Mouse (Mus musculus) midbrain, embryonic 11.5 days (tissue): ENCODE results near the gene Hspa12a. TPM values are rescaled to one million over a fixed set of nuclear protein-coding genes. Genes with fewer than 3 reads are reported as not detected.
A peak's percentile ranks its signal among the peaks of the same experiment; 100 is the strongest.

Experiments
- ATAC-seq: fragments of 200-750 bp; cut with Nextera tagmentation; 2 replicates; pipeline ENCODE4 v1.8.0; 2017; ENCODE audit warnings: moderate TSS enrichment, moderate library complexity; ENCODE audit not compliant: low FRiP score
- DNase-seq: peaks from one replicate; pipeline ENCODE4 v3.0.0; 2015; ENCODE audit warnings: low spot score; ENCODE audit errors: missing footprints
- H3K27ac ChIP-seq: fragments of 300-500 bp; sonication (generic); 2 replicates; pipeline ENCODE4 v1.5.1; 2014; ENCODE audit warnings: low read depth, low read length
- H3K27me3 ChIP-seq: fragments of 300-500 bp; sonication (generic); 2 replicates; pipeline ENCODE4 v1.6.1; 2014; ENCODE audit warnings: mild to moderate bottlenecking, low read length, moderate library complexity, mixed read lengths; ENCODE audit not compliant: control insufficient read depth, insufficient read depth
- H3K36me3 ChIP-seq: fragments of 300-500 bp; sonication (generic); 2 replicates; pipeline ENCODE4 v1.6.1; 2014; ENCODE audit warnings: mild to moderate bottlenecking, low read length, moderate library complexity, mixed read lengths; ENCODE audit not compliant: control insufficient read depth, insufficient read depth
- H3K4me1 ChIP-seq: fragments of 300-500 bp; sonication (generic); 2 replicates; pipeline ENCODE4 v1.6.1; 2014; ENCODE audit warnings: low read length; ENCODE audit not compliant: control insufficient read depth, insufficient read depth
- H3K4me2 ChIP-seq: fragments of 300-500 bp; sonication (generic); 2 replicates; pipeline ENCODE4 v1.6.1; 2014; ENCODE audit warnings: mild to moderate bottlenecking, moderate library complexity
- H3K4me3 ChIP-seq: fragments of 300-500 bp; sonication (generic); 2 replicates; pipeline ENCODE4 v1.5.1; 2014; ENCODE audit warnings: low read depth, low read length
- H3K9ac ChIP-seq: fragments of 300-500 bp; sonication (generic); 2 replicates; pipeline ENCODE4 v1.6.1; 2014; ENCODE audit warnings: low read length
- H3K9me3 ChIP-seq: fragments of 300-500 bp; sonication (generic); 2 replicates; pipeline ENCODE4 v1.6.1; 2016; ENCODE audit warnings: low read length; ENCODE audit not compliant: control insufficient read depth
- WGBS: fragments of 180-500 bp; shearing (Covaris S2); extraction: QIAGEN DNeasy Blood & Tissue Kit; methylation state at CpG from one replicate; pipeline ENCODE4 v1.1.7; 2014; 5-methylcytosine and 5-hydroxymethylcytosine counted together
- polyA plus RNA-seq: library from polyadenylated mRNA; unstranded; fragments of >200 nt; fragmentation: Nextera tagmentation; extraction: Ambion mirVana; gene quantifications from 2 replicates; pipeline ENCODE4 v1.2.1, GENCODE M21; 2014

The Hspa12a gene
- 9.3 and 10.6 TPM in 2 replicates for polyA plus RNA-seq

DNA sequence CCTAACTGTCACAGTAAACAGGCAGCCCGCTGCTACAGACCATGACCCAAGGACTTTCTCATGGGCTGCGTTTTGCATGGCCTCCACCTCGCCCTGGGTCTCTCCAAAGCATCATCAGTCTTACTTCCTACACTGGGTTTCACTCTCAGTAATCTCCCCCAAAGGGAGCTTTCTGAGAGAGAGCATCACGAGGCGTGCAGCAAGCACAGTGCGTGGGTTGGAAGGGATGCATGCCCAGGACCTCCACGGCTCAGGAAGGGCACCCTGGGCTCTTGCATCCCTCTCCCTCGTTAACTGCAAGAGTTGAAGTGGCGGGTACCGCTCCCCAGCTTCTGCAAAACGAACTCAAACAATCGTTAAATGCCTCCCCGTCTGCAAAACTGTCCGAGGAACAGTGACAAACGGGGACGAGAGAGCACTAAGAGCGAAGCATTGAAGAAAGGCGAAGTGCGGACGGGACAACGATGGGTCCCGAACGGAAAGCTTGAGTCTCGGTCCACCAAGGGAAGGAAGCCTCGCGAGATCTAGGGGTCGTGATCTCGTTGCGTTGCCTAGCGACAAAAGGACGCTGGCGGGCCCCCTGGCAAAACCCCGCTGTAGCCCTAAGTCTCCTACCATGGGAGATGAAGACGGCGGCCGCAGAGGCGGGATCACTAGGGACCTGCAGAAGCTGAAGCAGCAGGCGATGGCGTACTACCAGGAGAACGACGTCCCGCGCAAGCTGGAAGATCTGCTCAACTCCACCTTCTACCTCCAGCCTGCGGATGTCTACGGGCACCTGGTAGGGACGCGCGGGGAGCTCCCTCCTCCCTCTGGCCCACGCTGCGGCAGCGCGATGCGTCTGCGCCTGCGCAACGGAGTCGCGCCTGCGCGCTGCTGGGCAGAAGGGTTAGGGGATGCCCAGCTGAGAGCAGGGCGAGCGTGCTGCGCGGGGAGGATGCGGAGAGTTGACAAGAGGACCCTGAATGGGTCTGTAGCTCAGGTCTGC lies at the start of gene Hspa12a, which contains the start of gene Eno4:
TSS of gene Hspa12a (minus strand) at position 814 of the 988 bp plus-strand sequence.
TSS of gene Eno4 (plus strand) at position 585 of the 988 bp plus-strand sequence.
- Histone ChIP-seq H3K36me3 (no peaks in the 10 kb centered on the region), H3K9me3 (no peaks in the 10 kb centered on the region), H3K27ac (no peak within 1 kb of the TSS; the same call in 1 of the 2 replicates), H3K4me3 (peak within 1 kb of the TSS; percentile 60), H3K9ac (peak within 1 kb of the TSS; percentile 71), H3K27me3 (peaks cover 4% of the 10 kb centered on the region; the same call in 1 of the 2 replicates), H3K4me1 (peaks cover 9% of the 10 kb centered on the region; the same call in 1 of the 2 replicates), H3K4me2 (peak within 1 kb of the TSS; percentile 65)
- under 1% methylated on average over 65 of the region's 65 CpGs for WGBS
- ATAC-seq (peak; percentile 97), DNase-seq (peak; percentile 100)

DNA sequence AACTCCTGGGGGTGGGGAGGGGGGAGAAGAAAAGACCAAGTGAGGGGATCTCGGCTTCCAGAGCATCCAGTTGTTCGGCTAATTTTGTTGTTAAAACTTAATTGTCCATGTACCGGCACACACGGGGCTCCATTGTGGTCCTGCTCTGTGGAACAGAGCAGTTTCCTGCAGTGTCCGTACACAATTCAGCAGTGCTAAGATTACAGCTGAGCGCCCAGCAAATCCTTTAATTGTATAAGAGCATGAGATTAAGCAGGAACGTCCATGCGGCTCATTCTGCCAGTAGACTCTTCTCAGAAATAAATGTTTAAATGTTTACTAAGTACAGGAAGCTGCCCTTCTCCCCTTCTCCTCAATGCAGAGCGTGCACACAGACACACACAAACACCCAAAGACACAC lies 38.1 kb upstream of the Hspa12a start:
- 0 out of 2 replicates have a peak, but pooled peaks have one; percentile 33 for ATAC-seq
- WGBS: 7% methylated on average over 9 of the region's 9 CpGs
- Histone ChIP-seq H3K4me1 (peaks cover 16% of the 10 kb centered on the region; the same call in 1 of the 2 replicates), H3K9ac (no peak overlapping the region), H3K4me3 (no peak overlapping the region), H3K36me3 (no peaks in the 10 kb centered on the region), H3K27ac (no peak overlapping the region), H3K9me3 (no peaks in the 10 kb centered on the region), H3K27me3 (peaks cover 60% of the 10 kb centered on the region), H3K4me2 (peak overlapping the region; percentile 17; the same call in 1 of the 2 replicates)
- peak; percentile 93 for DNase-seq

DNA sequence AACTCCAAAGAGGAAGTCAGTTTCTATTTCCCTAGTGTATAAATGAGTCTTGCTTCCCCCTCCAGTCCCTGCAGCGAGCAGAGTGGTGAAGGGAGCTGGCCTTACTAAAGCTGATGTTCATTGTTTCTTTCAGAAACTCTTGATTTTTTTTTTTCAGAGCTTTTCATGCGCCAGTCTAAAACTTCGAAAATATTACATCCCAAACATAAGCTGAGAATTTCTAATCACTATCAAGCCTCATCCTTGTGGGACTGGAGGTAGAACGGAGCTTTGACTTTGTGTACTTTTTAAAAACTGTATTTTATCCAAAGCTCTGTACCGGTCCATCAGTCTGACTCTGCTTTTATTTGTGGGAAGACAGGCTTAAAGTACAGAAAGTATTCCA lies 36.6 kb upstream of the Hspa12a start:
- WGBS: 31% methylated on average over 5 of the region's 5 CpGs
- Histone ChIP-seq H3K9ac (no peak overlapping the region), H3K4me3 (no peak overlapping the region), H3K9me3 (no peaks in the 10 kb centered on the region), H3K36me3 (no peaks in the 10 kb centered on the region), H3K4me2 (no peak overlapping the region), H3K27me3 (peaks cover 65% of the 10 kb centered on the region), H3K27ac (no peak overlapping the region), H3K4me1 (peaks cover 16% of the 10 kb centered on the region; the same call in 1 of the 2 replicates)
- peak; percentile 90 for DNase-seq
- no peak for ATAC-seq

GRCm38 (mm10) chr19:58979436-58980055 lies 36.1 kb upstream of the Hspa12a start:
- H3K27me3 ChIP-seq: peaks cover 69% of the 10 kb centered on the region
- no peak overlapping the region for H3K4me3 ChIP-seq
- no peak overlapping the region for H3K9ac ChIP-seq
- H3K4me2 ChIP-seq: peak overlapping the region; percentile 15; the same call in 1 of the 2 replicates
- H3K4me1 ChIP-seq: peaks cover 16% of the 10 kb centered on the region; the same call in 1 of the 2 replicates
- DNase-seq (peak; percentile 81), ATAC-seq (no peak)
- H3K27ac ChIP-seq: no peak overlapping the region
- no peaks in the 10 kb centered on the region for H3K9me3 ChIP-seq
- no peaks in the 10 kb centered on the region for H3K36me3 ChIP-seq
- WGBS: 26% methylated on average over 13 of the region's 13 CpGs

DNA sequence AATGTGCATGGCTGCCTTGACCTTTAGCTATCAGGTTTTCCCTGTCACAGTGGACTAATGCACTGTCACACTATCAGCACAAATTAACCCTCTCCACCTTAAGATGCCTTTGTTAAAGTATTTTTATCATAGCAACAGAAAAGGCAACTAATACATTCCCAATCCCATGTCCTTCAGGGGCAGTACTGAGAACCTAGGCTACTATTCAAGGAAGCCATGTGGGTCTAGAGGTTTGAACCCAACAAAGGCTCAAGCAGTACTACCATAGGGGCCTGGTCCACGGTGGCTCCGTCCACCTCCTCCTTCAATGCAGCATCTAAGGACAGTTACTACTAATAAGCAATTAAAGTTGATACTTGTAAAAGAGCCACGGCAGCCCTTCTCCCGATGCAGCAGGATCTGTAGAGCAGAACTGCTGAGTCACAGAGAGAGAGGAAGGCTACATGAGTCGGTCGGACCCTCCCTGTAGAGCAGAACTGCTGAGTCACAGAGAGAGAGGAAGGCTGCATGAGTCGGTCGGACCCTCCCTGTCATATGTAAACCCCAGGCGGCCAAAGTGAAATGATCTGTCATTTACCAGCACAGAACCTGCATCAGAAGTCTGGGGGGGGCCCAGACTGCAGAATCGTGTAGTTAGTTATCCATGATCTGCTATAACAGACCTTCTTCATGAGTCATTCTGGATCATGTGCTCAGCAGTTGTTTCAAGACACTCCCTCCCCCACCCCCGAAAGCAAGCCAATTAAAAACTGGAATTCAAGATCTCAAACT lies 35.1 kb upstream of the Hspa12a start:
- Histone ChIP-seq H3K9me3 (no peaks in the 10 kb centered on the region), H3K4me1 (peaks cover 16% of the 10 kb centered on the region; the same call in 1 of the 2 replicates), H3K4me2 (no peak overlapping the region), H3K4me3 (no peak overlapping the region), H3K36me3 (no peaks in the 10 kb centered on the region), H3K27me3 (peaks cover 70% of the 10 kb centered on the region), H3K9ac (no peak overlapping the region), H3K27ac (no peak overlapping the region)
- DNase-seq (no peak), ATAC-seq (no peak)
- 58% methylated on average over 11 of the region's 11 CpGs for WGBS

DNA sequence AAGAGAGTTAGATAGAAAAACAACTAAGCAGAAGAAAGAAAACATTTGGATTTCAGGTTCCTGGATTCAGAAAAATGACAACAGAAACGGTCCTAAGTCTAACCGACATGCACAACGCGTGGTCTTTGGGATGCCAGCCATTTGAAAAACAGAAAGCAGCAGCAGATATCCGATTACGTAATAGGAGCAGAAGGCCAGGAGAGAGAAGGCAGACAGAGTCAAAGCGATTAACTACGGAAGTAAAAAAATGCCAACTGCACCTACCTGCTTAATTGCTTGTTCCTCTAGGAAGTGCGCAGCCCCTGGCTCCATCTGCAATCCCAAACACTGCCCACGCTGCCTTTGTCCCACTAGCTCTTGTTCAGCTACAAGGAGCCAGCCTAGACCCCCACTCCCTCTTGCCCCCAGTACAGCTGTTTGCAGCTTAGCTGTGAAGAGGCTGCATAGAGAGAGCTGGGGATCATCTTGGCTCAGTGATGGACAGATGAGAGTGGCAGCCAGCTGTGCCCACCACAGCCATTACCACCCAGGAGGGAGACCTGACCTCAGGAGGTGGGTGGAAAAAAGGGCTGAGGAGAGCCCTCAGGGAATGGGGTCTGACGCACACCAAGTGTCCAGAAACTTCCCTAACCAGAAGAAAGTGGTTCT lies 31.9 kb upstream of the Hspa12a start:
- Histone ChIP-seq H3K9me3 (no peaks in the 10 kb centered on the region), H3K4me1 (peaks cover 13% of the 10 kb centered on the region; the same call in 1 of the 2 replicates), H3K4me2 (no peak overlapping the region), H3K4me3 (no peak overlapping the region), H3K27ac (no peak overlapping the region), H3K36me3 (no peaks in the 10 kb centered on the region), H3K27me3 (peaks cover 90% of the 10 kb centered on the region), H3K9ac (no peak overlapping the region)
- 80% methylated on average over 11 of the region's 11 CpGs for WGBS
- ATAC-seq (no peak), DNase-seq (peak; percentile 70)

DNA sequence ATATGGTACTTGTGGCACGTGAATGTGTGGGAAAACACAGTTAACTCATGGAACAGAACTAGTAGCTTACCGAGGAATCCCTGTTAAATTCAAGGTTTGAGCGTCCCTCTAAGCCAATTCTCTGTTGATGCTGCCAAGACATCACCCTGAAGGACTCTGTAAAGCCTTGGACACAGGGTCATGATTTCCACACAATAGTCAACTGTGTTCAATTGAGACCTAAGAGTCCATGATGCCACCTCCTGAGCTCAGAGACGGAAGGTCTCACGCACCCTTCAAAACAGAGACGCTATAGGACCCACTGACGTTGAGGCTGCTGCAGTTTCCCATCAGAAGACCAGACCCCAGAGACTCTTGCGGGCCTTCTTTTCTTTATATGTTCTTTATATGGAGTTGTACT lies 30.7 kb upstream of the Hspa12a start:
- Histone ChIP-seq H3K4me2 (no peak overlapping the region), H3K4me3 (no peak overlapping the region), H3K4me1 (peaks cover 4% of the 10 kb centered on the region), H3K27ac (no peak overlapping the region), H3K9ac (no peak overlapping the region), H3K27me3 (peaks cover 90% of the 10 kb centered on the region), H3K36me3 (no peaks in the 10 kb centered on the region), H3K9me3 (no peaks in the 10 kb centered on the region)
- peak; percentile 82 for DNase-seq
- no peak for ATAC-seq
- WGBS: 69% methylated on average over 8 of the region's 8 CpGs

GRCm38 (mm10) chr19:58970826-58971225 lies 27.4 kb upstream of the Hspa12a start:
- Histone ChIP-seq H3K9ac (no peak overlapping the region), H3K27ac (no peak overlapping the region), H3K27me3 (peaks cover 74% of the 10 kb centered on the region), H3K4me3 (no peak overlapping the region), H3K9me3 (no peaks in the 10 kb centered on the region), H3K4me2 (no peak overlapping the region), H3K4me1 (peaks cover 8% of the 10 kb centered on the region), H3K36me3 (no peaks in the 10 kb centered on the region)
- WGBS: 89% methylated on average over 13 of the region's 13 CpGs
- DNase-seq (peak; percentile 75), ATAC-seq (no peak)
